Mouse (Mus musculus): ENCODE measurements around the gene Tiam1.

DNA sequence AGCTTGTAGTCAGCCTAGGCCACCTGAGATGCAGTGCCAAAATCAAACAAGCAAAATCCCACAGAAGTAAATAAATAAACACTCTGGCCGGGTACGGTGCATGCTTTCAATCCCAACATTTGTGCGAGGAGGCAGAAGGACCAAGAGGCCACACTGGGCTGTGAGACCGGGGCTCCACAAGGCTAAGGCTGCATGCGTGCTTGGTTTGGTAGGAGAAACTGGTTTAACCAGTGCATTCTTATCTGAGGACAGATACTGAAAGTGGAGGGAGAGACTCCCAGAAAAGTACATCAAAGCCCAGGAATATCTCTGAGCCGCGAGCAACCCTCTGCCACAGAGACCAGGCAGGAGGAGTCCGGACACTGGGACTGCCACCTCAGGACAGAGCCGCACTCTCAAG is 5.8 kb upstream of the Tiam1 start:
- no peak for TF ChIP-seq CTCF (IDR thresholded peaks at IDR 0.05; ENCODE audit: extremely low read depth, insufficient read length, insufficient replicate concordance, low read depth, low read length)
- no peak for TF ChIP-seq POLR2A (IDR thresholded peaks at IDR 0.05; ENCODE audit: low read depth, low read length)

Data from small intestine, adult 2 months (tissue).